Mouse (Mus musculus): ENCODE measurements around the gene Dcaf7. TPM values are rescaled to one million over a fixed set of nuclear protein-coding genes. Genes with fewer than 3 reads are reported as not detected.
A peak's percentile ranks its signal among the peaks of the same experiment; 100 is the strongest.
"Not testable (repeated sequence)": the region's sequence is repeated elsewhere in the genome, so short reads cannot be mapped to it uniquely, and the experiment has no call there.

Gene Dcaf7
- polyA plus RNA-seq, 1 experiment from 2014 or later: 75.3 TPM

DNA sequence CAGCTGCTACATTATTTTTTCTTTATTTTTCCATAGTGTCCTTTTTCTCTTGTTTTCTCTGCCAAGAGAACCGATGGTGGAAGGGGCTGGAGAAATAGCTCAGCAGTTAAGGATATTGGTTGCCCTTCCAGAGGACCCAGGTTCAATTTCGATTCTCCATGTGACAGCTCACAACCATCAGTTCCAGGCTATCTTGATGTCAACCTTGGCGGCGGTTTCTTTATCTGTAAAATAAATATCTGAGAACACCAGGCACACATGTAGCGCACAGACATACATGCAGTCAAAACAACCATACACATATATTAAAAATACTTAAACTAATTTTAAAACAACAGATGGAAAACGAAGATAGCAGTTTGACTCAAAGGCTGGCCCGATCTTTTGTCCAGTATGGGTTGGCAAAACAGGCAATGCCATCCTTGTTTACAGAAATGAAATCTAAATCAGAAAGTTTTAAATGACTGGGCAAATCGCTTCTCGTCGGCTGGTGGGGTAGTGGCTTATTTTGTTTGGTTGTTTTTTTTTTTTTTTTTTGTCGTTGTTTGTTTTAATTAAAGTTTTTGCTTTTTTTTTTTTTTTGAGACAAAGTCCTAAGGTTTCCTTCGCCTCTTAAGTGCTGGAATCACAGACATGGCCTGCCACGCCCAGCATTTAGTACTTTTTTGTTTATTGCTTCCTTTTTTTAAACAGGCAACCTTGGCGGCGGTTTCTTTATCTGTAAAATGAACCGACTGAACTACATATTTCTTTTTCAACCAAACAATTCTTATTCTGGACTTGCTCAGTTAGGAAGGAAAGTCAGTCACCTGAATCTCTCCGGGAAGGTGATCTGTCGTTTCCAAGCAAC, 28.6 kb downstream of the Dcaf7 start:
- WGBS: 48% methylated on average over 18 of the region's 18 CpGs
- H3K27me3 ChIP-seq (ENCODE audit: control insufficient read depth, insufficient read depth, low read length): no peaks in the 10 kb centered on the region
- no peaks in the 10 kb centered on the region for H3K4me1 ChIP-seq (ENCODE audit: control insufficient read depth, insufficient read depth, low read length)
- H3K9ac ChIP-seq (ENCODE audit: low read length): no peak overlapping the region
- DNase-seq (ENCODE audit: low spot score) (no peak), ATAC-seq (ENCODE audit: insufficient number of reproducible peaks, low FRiP score, low TSS enrichment, low read depth) (no peak)
- H3K36me3 ChIP-seq (ENCODE audit: control insufficient read depth, insufficient read depth, low read length): no peaks in the 10 kb centered on the region
- H3K4me3 ChIP-seq (ENCODE audit: low read depth, low read length): peak overlapping the region; percentile 95
- H3K9me3 ChIP-seq (ENCODE audit: control insufficient read depth, low read length): no peaks in the 10 kb centered on the region
- H3K27ac ChIP-seq (replicated peaks; ENCODE audit: low read depth, low read length): no peak overlapping the region
- peak overlapping the region; percentile 84; the same call in 1 of the 2 replicates for H3K4me2 ChIP-seq (ENCODE audit: low read depth, severe bottlenecking)

DNA sequence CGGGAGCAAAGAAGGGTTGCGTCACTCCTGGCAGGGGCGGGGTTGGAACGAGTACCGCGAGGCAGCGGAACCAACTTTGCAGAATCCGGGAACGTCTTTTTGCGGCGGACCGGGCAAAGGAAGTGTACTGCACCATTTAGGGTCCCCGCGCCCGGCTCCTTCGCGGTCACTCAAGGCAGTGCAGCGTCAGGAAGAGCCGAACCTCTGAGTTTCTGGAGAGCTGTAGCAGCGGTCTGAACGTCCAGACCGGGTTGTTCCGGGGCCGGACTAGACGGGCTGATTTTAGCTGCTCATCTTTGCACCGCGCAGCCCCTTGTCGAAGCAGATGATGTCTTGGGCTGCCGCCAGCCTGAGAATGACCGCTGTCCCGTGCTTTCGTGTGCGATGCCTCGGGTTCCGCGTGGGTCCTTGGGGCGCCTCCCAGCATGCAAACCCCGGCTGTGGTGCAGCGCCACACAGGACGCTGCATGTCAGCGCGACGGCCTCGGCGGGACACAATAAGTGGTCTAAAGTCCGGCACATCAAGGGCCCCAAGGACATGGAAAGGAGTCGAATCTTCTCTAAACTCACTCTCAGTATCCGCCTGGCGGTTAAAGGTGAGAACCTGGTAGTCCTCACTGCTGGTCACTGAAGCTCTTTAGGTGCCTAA, 29.4 kb downstream of the Dcaf7 start, which contains the start of gene Taco1:
Gene Taco1, plus strand, starts transcription at position 139 of the 649 bp plus-strand sequence.
- DNase-seq (ENCODE audit: low spot score) (peak; percentile 98), ATAC-seq (ENCODE audit: insufficient number of reproducible peaks, low FRiP score, low TSS enrichment, low read depth) (peak; percentile 91)
- peak within 1 kb of the TSS; percentile 84 for H3K4me2 ChIP-seq (ENCODE audit: low read depth, severe bottlenecking)
- H3K36me3 ChIP-seq (ENCODE audit: control insufficient read depth, insufficient read depth, low read length): no peaks in the 10 kb centered on the region
- H3K4me1 ChIP-seq (ENCODE audit: control insufficient read depth, insufficient read depth, low read length): no peaks in the 10 kb centered on the region
- under 1% methylated on average over 49 of the region's 49 CpGs for WGBS
- H3K9me3 ChIP-seq (ENCODE audit: control insufficient read depth, low read length): no peaks in the 10 kb centered on the region
- peak within 1 kb of the TSS; percentile 72 for H3K27ac ChIP-seq (replicated peaks; ENCODE audit: low read depth, low read length)
- peak within 1 kb of the TSS; percentile 83 for H3K9ac ChIP-seq (ENCODE audit: low read length)
- H3K27me3 ChIP-seq (ENCODE audit: control insufficient read depth, insufficient read depth, low read length): no peaks in the 10 kb centered on the region
- peak within 1 kb of the TSS; percentile 95 for H3K4me3 ChIP-seq (ENCODE audit: low read depth, low read length)

DNA sequence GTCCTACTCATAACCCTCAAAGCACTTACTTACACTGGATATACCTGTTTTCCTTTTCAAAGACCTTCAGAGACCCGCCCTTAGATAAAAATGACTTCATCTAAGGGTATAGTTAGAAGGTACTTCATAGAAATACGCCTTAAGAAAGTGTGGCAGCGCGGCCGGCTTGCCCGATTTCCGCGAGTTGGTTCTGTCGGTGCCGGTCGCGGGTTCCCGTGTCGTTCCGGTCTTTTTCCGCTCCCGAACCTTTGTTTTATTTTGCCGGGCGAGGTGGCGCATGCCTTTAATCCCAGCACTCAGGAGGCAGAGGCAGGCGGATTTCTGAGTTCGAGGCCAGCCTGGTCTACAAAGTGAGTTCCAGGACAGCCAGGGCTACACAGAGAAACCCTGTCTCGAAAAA, 29.9 kb downstream of the Dcaf7 start:
- Histone ChIP-seq H3K4me2 (ENCODE audit: low read depth, severe bottlenecking) (peak overlapping the region; percentile 84), H3K9ac (ENCODE audit: low read length) (peak overlapping the region; percentile 83), H3K4me3 (ENCODE audit: low read depth, low read length) (peak overlapping the region; percentile 95)
- not testable (repeated sequence) for H3K36me3 ChIP-seq (ENCODE audit: control insufficient read depth, insufficient read depth, low read length); H3K9me3 ChIP-seq (ENCODE audit: control insufficient read depth, low read length); H3K27me3 ChIP-seq (ENCODE audit: control insufficient read depth, insufficient read depth, low read length); ATAC-seq (ENCODE audit: insufficient number of reproducible peaks, low FRiP score, low TSS enrichment, low read depth); H3K27ac ChIP-seq (replicated peaks; ENCODE audit: low read depth, low read length); H3K4me1 ChIP-seq (ENCODE audit: control insufficient read depth, insufficient read depth, low read length)
- 13% methylated on average over 23 of the region's 23 CpGs for WGBS
- DNase-seq (ENCODE audit: low spot score): peak; percentile 85

DNA sequence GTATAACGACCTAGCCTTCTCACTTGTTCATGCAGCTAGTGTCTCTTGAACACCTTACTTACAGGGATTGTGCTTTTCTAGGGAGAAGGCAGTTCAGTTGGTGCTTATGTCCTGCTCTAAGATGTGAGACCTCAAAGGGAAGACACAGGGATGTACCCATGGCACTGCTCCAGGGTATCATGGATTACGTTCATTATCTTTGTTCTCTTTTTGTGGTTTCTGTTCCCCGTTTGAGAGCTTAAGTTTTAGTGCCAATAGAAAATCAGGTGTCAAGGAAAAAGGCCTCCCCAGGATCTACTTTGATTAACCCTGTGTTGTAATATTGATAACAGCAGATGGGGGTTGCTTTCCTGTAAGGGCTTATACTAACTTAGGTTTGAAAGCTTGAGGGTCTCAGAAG, 37.1 kb downstream of the Dcaf7 start:
- Histone ChIP-seq H3K27me3 (ENCODE audit: control insufficient read depth, insufficient read depth, low read length) (no peaks in the 10 kb centered on the region), H3K36me3 (ENCODE audit: control insufficient read depth, insufficient read depth, low read length) (peaks cover 5% of the 10 kb centered on the region; the same call in 1 of the 2 replicates), H3K4me1 (ENCODE audit: control insufficient read depth, insufficient read depth, low read length) (no peaks in the 10 kb centered on the region), H3K9me3 (ENCODE audit: control insufficient read depth, low read length) (no peaks in the 10 kb centered on the region), H3K4me3 (ENCODE audit: low read depth, low read length) (no peak overlapping the region), H3K9ac (ENCODE audit: low read length) (no peak overlapping the region), H3K4me2 (ENCODE audit: low read depth, severe bottlenecking) (no peak overlapping the region), H3K27ac (replicated peaks; ENCODE audit: low read depth, low read length) (no peak overlapping the region)
- no peak for ATAC-seq (ENCODE audit: insufficient number of reproducible peaks, low FRiP score, low TSS enrichment, low read depth)
- WGBS: 85% methylated on average over 3 of the region's 3 CpGs
- no peak for DNase-seq (ENCODE audit: low spot score)

DNA sequence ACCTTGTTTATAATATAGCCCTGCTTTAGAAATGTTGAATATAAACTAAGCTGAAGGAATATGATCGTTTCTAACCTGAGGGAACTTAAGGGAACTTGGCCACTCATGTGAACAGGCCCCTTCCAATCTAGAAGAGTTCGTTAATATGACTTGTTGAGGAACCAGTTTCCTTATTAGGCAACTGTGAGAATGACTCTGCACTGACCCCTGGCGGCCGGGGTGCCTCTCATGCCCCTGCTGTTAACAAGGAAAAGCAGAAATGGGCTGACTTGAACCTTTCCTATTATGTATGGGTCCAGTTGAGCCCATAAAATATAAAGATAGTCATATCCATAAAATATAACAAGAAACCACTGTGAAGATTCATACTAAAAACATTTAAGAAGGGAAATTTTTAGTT, 39.6 kb downstream of the Dcaf7 start:
- Histone ChIP-seq H3K9me3 (ENCODE audit: control insufficient read depth, low read length) (no peaks in the 10 kb centered on the region), H3K9ac (ENCODE audit: low read length) (no peak overlapping the region), H3K36me3 (ENCODE audit: control insufficient read depth, insufficient read depth, low read length) (peaks cover 5% of the 10 kb centered on the region; the same call in 1 of the 2 replicates), H3K4me3 (ENCODE audit: low read depth, low read length) (no peak overlapping the region), H3K27me3 (ENCODE audit: control insufficient read depth, insufficient read depth, low read length) (no peaks in the 10 kb centered on the region), H3K4me1 (ENCODE audit: control insufficient read depth, insufficient read depth, low read length) (no peaks in the 10 kb centered on the region), H3K4me2 (ENCODE audit: low read depth, severe bottlenecking) (no peak overlapping the region), H3K27ac (replicated peaks; ENCODE audit: low read depth, low read length) (no peak overlapping the region)
- WGBS: 4% methylated on average over 4 of the region's 4 CpGs
- DNase-seq (ENCODE audit: low spot score) (peak; percentile 90), ATAC-seq (ENCODE audit: insufficient number of reproducible peaks, low FRiP score, low TSS enrichment, low read depth) (no peak)

DNA sequence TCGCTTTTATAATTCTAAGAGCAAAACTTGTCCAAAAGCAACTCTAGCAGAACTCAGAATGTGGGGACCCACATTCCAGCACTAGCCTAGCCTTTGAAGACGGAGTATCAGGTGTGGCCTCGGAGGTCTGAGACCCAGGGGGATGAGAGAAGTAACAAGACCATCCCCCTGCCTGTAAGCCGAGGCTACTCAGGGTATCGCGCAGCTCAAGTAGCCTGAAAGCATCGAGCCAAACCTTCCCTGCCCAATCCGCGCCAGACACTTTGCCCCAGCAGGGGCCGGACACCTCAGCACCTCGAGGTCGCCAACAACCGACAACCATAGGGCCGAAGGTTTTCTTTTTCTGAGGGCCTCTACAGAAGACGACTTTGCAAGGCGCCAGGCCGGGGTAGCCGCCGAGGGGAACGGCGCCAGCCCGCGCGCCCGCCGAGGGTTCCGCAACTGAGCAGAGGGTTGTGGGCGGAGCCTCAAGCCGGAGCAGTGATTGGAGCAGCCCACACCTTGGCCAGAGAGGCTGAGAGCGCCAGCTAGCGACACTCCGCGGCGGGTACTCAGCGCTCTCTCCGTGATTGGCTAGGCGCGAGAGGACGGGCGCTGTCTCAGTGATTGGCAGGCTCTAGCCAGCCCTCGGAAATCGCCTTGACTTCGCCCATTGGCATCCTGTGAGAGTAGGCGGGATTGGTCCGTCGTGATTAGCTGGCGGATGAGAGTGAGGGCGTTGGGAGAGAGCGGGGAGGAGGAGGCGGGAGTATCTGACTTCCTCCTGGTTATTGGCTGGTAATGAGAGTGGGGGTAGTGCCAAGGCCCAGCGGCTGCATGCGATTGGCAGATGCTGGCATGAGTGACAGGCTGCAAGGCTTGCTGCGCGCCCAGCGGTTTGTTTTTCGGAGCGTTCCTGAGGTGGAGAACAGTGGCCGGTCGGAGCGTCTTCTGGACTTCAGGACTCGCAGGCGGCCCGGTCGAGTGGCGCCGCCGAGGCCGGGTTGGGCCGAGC, 47.3 kb downstream of the Dcaf7 start, which contains the start of gene Map3k3:
Gene Map3k3, plus strand, starts transcription at position 906 of the 994 bp plus-strand sequence.
- WGBS: under 1% methylated on average over 69 of the region's 69 CpGs
- H3K27me3 ChIP-seq (ENCODE audit: control insufficient read depth, insufficient read depth, low read length): no peaks in the 10 kb centered on the region
- H3K4me1 ChIP-seq (ENCODE audit: control insufficient read depth, insufficient read depth, low read length): peaks cover 5% of the 10 kb centered on the region; the same call in 1 of the 2 replicates
- ATAC-seq (ENCODE audit: insufficient number of reproducible peaks, low FRiP score, low TSS enrichment, low read depth) (peak; percentile 100), DNase-seq (ENCODE audit: low spot score) (peak; percentile 98)
- H3K36me3 ChIP-seq (ENCODE audit: control insufficient read depth, insufficient read depth, low read length): no peaks in the 10 kb centered on the region
- no peaks in the 10 kb centered on the region for H3K9me3 ChIP-seq (ENCODE audit: control insufficient read depth, low read length)
- H3K4me3 ChIP-seq (ENCODE audit: low read depth, low read length): peak within 1 kb of the TSS; percentile 90
- H3K4me2 ChIP-seq (ENCODE audit: low read depth, severe bottlenecking): peak within 1 kb of the TSS; percentile 50
- H3K9ac ChIP-seq (ENCODE audit: low read length): peak within 1 kb of the TSS; percentile 83
- peak within 1 kb of the TSS; percentile 95 for H3K27ac ChIP-seq (replicated peaks; ENCODE audit: low read depth, low read length)

DNA sequence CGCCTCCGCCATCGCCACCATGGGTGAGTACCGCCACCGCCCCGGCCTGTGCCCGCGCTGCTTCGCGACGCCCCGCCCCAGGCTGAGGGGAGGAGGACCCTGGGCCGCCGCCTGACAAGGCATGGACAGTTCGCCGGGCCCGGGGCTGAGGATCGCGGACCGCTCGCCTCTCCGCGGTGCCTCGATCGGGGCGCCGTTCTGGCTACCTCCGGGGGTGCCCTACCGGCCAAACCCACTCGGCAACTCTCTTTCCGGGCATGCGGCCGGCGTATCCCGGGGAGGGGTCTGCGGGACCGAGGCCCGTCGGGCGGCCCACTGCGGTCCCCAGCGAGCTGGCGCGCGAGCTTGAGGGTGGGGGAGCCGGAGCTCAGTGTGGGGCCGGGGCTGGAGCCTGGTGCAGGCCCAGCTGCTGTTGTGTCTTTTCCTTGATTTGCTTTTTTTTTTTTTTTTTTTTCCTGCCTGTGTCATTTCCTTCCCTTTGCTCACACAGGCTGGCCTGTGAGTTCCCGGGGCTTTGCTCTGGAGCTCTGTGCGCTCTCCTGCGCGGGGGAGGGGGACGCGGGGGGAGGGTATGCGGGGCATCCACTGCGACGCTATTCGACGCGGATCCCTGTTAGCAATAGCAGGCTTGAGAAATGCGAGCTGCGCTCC, 48.4 kb downstream of the Dcaf7 start:
- H3K27ac ChIP-seq (replicated peaks; ENCODE audit: low read depth, low read length): peak overlapping the region; percentile 95
- peaks cover 5% of the 10 kb centered on the region; the same call in 1 of the 2 replicates for H3K4me1 ChIP-seq (ENCODE audit: control insufficient read depth, insufficient read depth, low read length)
- WGBS: under 1% methylated on average over 59 of the region's 61 CpGs
- ATAC-seq (ENCODE audit: insufficient number of reproducible peaks, low FRiP score, low TSS enrichment, low read depth) (peak; percentile 27; the same call in 1 of the 2 replicates), DNase-seq (ENCODE audit: low spot score) (peak; percentile 86)
- peak overlapping the region; percentile 90 for H3K4me3 ChIP-seq (ENCODE audit: low read depth, low read length)
- H3K4me2 ChIP-seq (ENCODE audit: low read depth, severe bottlenecking): peak overlapping the region; percentile 50
- peak overlapping the region; percentile 83 for H3K9ac ChIP-seq (ENCODE audit: low read length)
- no peaks in the 10 kb centered on the region for H3K36me3 ChIP-seq (ENCODE audit: control insufficient read depth, insufficient read depth, low read length)
- H3K27me3 ChIP-seq (ENCODE audit: control insufficient read depth, insufficient read depth, low read length): no peaks in the 10 kb centered on the region
- H3K9me3 ChIP-seq (ENCODE audit: control insufficient read depth, low read length): no peaks in the 10 kb centered on the region
